Mouse (Mus musculus) small intestine, adult 2 months (tissue): ENCODE results near the gene Hspa4l. TPM values are rescaled to one million over a fixed set of nuclear protein-coding genes. Genes with fewer than 3 reads are reported as not detected.

Experiments used
- H3K27ac ChIP-seq: fragments of 200-500 bp; 2 replicates; pipeline ENCODE4 v1.5.1; 2012; ENCODE audit warnings: low read depth, low read length, control low read depth, inconsistent platforms; ENCODE audit not compliant: insufficient read depth
- H3K27me3 ChIP-seq: fragments of 200-500 bp; 2 replicates; pipeline ENCODE4 v1.6.1; 2012; ENCODE audit warnings: mild to moderate bottlenecking, moderate library complexity, low read length, inconsistent platforms; ENCODE audit not compliant: control insufficient read depth, insufficient read depth
- H3K36me3 ChIP-seq: fragments of 200-500 bp; 2 replicates; pipeline ENCODE4 v1.6.1; 2012; ENCODE audit warnings: mild to moderate bottlenecking, low read length, control low read depth, inconsistent platforms; ENCODE audit not compliant: control insufficient read depth, insufficient read depth
- H3K4me1 ChIP-seq: fragments of 200-500 bp; 2 replicates; pipeline ENCODE4 v1.6.1; 2012; ENCODE audit warnings: low read length, inconsistent platforms, mixed read lengths; ENCODE audit not compliant: control insufficient read depth, insufficient read depth, insufficient read length
- H3K4me3 ChIP-seq: fragments of 200-500 bp; 2 replicates; pipeline ENCODE4 v1.5.1; 2012; ENCODE audit warnings: low read depth, mild to moderate bottlenecking, control low read depth, inconsistent platforms, low read length, moderate library complexity
- CTCF ChIP-seq: fragments of 200-500 bp; IDR thresholded peaks from 2 replicates; pipeline ENCODE4 v1.5.1; 2012; ENCODE audit warnings: low read depth, mild to moderate bottlenecking, control low read depth, inconsistent platforms, low read length, moderate library complexity, mixed read lengths; ENCODE audit not compliant: insufficient replicate concordance, insufficient read length; ENCODE audit errors: extremely low read depth
- POLR2A ChIP-seq: fragments of 200-500 bp; IDR thresholded peaks from 2 replicates; pipeline ENCODE4 v1.6.1; 2012; ENCODE audit warnings: low read depth, mild to moderate bottlenecking, control low read depth, inconsistent platforms, low read length, moderate library complexity
- WGBS: fragments of 180-500 bp; shearing (Covaris S2); methylation state at CpG from one replicate; pipeline ENCODE4 v1.1.7; 2018; 5-methylcytosine and 5-hydroxymethylcytosine counted together
- polyA plus RNA-seq: library from polyadenylated mRNA; depleted of rRNA; stranded (reverse); fragments of >200 nt; gene quantifications from 2 replicates; pipeline ENCODE4 v1.2.3, GENCODE M21; 2012; rRNA removed

Hspa4l gene
- 5.0 and 10.6 TPM in 2 replicates for polyA plus RNA-seq

GRCm38 (mm10) chr3:40744024-40744835 lies at the start of gene Hspa4l:
TSS of gene Hspa4l (plus strand) at chr3:40744495.
- peaks cover 2% of the 10 kb centered on the region for H3K4me1 ChIP-seq
- TF ChIP-seq CTCF (no peak), POLR2A (no peak)
- no peaks in the 10 kb centered on the region for H3K36me3 ChIP-seq
- H3K4me3 ChIP-seq = peak within 1 kb of the TSS; percentile 91
- no peaks in the 10 kb centered on the region; the same call in 1 of the 2 replicates for H3K27me3 ChIP-seq
- 32% methylated on average over 16 of the region's 16 CpGs for WGBS
- peak within 1 kb of the TSS; percentile 47 for H3K27ac ChIP-seq

GRCm38 (mm10) chr3:40695162-40695561 lies 49.1 kb upstream of the Hspa4l start:
- H3K4me1 ChIP-seq = no peaks in the 10 kb centered on the region; the same call in 1 of the 2 replicates
- no peak overlapping the region for H3K4me3 ChIP-seq
- WGBS = 93% methylated on average over 2 of the region's 2 CpGs
- H3K27me3 ChIP-seq = no peaks in the 10 kb centered on the region
- H3K27ac ChIP-seq = no peak overlapping the region
- no peaks in the 10 kb centered on the region; the same call in 1 of the 2 replicates for H3K36me3 ChIP-seq
- TF ChIP-seq CTCF (no peak), POLR2A (no peak)

- H3K27ac ChIP-seq = no peak overlapping the region
- WGBS = 71% methylated on average over 3 of the region's 3 CpGs
- peaks cover 2% of the 10 kb centered on the region; the same call in 1 of the 2 replicates for H3K36me3 ChIP-seq
- H3K4me1 ChIP-seq = no peaks in the 10 kb centered on the region; the same call in 1 of the 2 replicates
- no peaks in the 10 kb centered on the region for H3K27me3 ChIP-seq
- TF ChIP-seq POLR2A = no peak
- TF ChIP-seq CTCF = no peak
- no peak overlapping the region for H3K4me3 ChIP-seq
These were observed 45.5 kb upstream of the Hspa4l start for GRCm38 (mm10) chr3:40698834-40699233.

- H3K27me3 ChIP-seq = no peaks in the 10 kb centered on the region
- 11% methylated on average over 5 of the region's 5 CpGs for WGBS
These were observed 39.4 kb upstream of the Hspa4l start for GRCm38 (mm10) chr3:40704816-40705430.

GRCm38 (mm10) chr3:40708655-40709054 lies 35.6 kb upstream of the Hspa4l start, which contains the start of gene Slc25a31:
TSS of gene Slc25a31 (plus strand) at chr3:40708855.
- Histone ChIP-seq H3K36me3 (no peaks in the 10 kb centered on the region), H3K4me1 (peaks cover 10% of the 10 kb centered on the region; the same call in 1 of the 2 replicates), H3K27me3 (no peaks in the 10 kb centered on the region), H3K27ac (no peak within 1 kb of the TSS), H3K4me3 (no peak within 1 kb of the TSS)
- no peak for TF ChIP-seq CTCF
- no peak for TF ChIP-seq POLR2A
- WGBS = 92% methylated on average over 30 of the region's 30 CpGs

More at GRCm38 (mm10) chr3:40704816-40705430, 39.4 kb upstream of the Hspa4l start:
- Histone ChIP-seq H3K4me1 (peaks cover 10% of the 10 kb centered on the region; the same call in 1 of the 2 replicates), H3K27ac (peak overlapping the region; percentile 57), H3K4me3 (no peak overlapping the region), H3K36me3 (0 out of 2 replicates have a peak, but pooled peaks cover 2% of the 10 kb centered on the region)
- TF ChIP-seq CTCF (no peak), POLR2A (no peak)

GRCm38 (mm10) chr3:40716056-40716455 lies 28.2 kb upstream of the Hspa4l start:
- 15% methylated on average over 1 of the region's 1 CpGs for WGBS
- Histone ChIP-seq H3K27me3 (no peaks in the 10 kb centered on the region), H3K4me3 (no peak overlapping the region), H3K27ac (no peak overlapping the region; the same call in 1 of the 2 replicates), H3K36me3 (no peaks in the 10 kb centered on the region), H3K4me1 (no peaks in the 10 kb centered on the region)
- TF ChIP-seq CTCF = no peak

GRCm38 (mm10) chr3:40719022-40719421 lies 25.3 kb upstream of the Hspa4l start:
- 24% methylated on average over 3 of the region's 3 CpGs for WGBS
- Histone ChIP-seq H3K27me3 (no peaks in the 10 kb centered on the region), H3K4me3 (no peak overlapping the region), H3K4me1 (no peaks in the 10 kb centered on the region), H3K27ac (no peak overlapping the region), H3K36me3 (no peaks in the 10 kb centered on the region)
- TF ChIP-seq POLR2A (no peak), CTCF (no peak)
